Mouse (Mus musculus): ENCODE data around the gene Fyttd1.

Fyttd1 gene

GRCm38 (mm10) chr16:32945379-32945778, 68.1 kb downstream of the Fyttd1 start:
- no peak for DNase-seq

DNA sequence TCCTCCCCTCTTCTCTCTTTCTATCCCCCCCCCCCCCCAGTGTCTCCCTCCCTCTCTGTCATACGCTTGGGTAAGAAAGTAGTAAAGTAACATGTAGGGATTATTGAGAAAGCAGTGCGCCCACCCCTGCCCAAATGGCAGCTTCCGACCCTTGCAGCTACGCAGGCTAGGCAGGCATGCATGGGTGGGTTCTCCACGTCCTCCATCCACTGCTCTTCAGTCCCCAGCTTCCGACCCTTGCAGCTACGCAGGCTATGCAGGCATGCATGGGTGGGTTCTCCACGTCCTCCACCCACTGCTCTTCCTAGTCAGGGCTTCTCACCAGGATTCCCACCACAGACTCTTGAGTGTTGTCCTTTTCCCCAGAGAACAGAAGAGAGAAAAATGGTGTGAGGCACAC, 70.7 kb downstream of the Fyttd1 start:
- no peak for DNase-seq

- no peak for DNase-seq
Measured at GRCm38 (mm10) chr16:32948656-32949055, 71.4 kb downstream of the Fyttd1 start.

DNA sequence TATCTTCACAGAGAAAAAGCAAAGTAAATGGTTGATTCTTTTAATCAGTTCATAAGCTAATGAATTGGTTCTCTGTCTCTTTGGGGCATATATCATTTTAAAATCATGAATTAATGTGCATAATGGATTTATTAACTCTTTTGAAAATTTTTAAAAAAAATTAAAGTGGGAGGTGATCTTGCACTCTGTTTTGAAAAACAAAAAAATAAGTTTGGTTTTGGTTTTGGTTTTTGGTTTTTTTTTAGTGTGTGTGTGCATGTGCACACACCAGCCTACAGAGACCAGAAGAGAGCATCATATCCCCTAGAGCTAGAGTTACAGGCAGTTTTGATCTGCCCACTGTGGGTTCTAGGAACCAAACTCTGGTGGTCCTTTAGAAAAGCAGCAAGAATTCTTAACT, 72.0 kb downstream of the Fyttd1 start:
- no peak for DNase-seq

DNA sequence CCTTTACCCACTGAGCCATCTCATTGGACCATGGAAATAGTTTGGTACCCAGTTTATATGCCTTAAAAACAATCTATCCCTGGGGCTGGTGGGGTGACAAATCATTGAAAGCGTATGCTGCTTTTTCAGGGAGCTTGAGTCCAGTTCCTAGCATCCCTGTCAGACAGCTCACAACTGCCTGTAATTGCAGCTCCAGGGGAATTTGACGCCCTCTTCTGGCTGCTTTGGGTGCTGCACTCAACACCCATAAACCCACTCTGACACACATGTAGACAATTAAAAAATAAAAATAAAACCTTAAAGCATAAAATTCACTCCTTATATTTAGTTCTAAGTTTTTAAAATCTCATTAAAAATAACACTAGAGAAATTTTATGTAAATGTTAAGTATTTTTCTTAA, 73.8 kb downstream of the Fyttd1 start:
- peak in 1 of 2 experiments; percentile 16 for DNase-seq

- no peak for DNase-seq
Measured at GRCm38 (mm10) chr16:32953806-32954205, 76.5 kb downstream of the Fyttd1 start.

- DNase-seq: no peak
Measured at GRCm38 (mm10) chr16:32954304-32954703, 77.0 kb downstream of the Fyttd1 start.

DNA sequence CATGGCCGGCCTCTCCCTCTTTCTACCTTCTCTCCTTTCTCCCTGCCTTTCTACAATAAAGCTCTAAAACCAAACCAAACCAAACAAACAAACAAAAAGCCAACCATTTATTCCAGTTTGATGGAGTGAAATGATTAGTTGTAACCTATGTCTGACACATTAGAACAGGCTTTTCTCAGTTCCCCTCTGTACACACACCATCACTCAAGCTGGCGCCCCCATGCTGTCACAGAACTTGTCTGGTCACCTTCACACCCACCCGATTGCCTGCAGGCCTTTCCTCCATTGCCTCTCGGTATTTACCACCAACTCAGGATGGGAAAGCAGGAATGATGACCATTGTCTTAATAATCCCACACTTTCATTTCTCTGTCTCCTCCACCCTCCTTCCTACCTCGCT, 79.6 kb downstream of the Fyttd1 start:
- no peak for DNase-seq
